Mouse (Mus musculus) left cerebral cortex, adult 11 months (tissue): ENCODE results near the gene Gm30083.

ENCODE experiments used
- DNase-seq: peaks from one replicate; pipeline ENCODE4 v3.0.0; 2022; ENCODE audit warnings: low spot score

The Gm30083 gene

GRCm38 (mm10) chr14:33959341-33959740 is 55.6 kb downstream of the Gm30083 start:
- DNase-seq, result peak; percentile 40

GRCm38 (mm10) chr14:33958841-33959240 is 56.1 kb downstream of the Gm30083 start:
- DNase-seq, result no peak

GRCm38 (mm10) chr14:33958186-33958585 is 56.8 kb downstream of the Gm30083 start:
- DNase-seq, result no peak

GRCm38 (mm10) chr14:33956055-33956454 is 58.9 kb downstream of the Gm30083 start:
- DNase-seq, result no peak

- no peak for DNase-seq
These were observed 61.2 kb downstream of the Gm30083 start, which contains the start of gene Rbp3 for GRCm38 (mm10) chr14:33953761-33954160. Gene Rbp3, plus strand, starts transcription at chr14:33954003.

- no peak for DNase-seq
These were observed 62.6 kb downstream of the Gm30083 start for GRCm38 (mm10) chr14:33952233-33952981.

GRCm38 (mm10) chr14:33946125-33946524 is 68.9 kb downstream of the Gm30083 start:
- no peak for DNase-seq

- DNase-seq, result no peak
These were observed 72.8 kb downstream of the Gm30083 start for GRCm38 (mm10) chr14:33942222-33942621.

GRCm38 (mm10) chr14:33940739-33941138 is 74.2 kb downstream of the Gm30083 start, which contains the start of gene Gdf2:
Gene Gdf2, plus strand, starts transcription at chr14:33941039.
- DNase-seq, result no peak

- peak; percentile 35 for DNase-seq
These were observed 75.9 kb downstream of the Gm30083 start for GRCm38 (mm10) chr14:33939117-33939516.
